ENCODE assay signal across 7 mouse cellular contexts in the genomic region with DNA sequence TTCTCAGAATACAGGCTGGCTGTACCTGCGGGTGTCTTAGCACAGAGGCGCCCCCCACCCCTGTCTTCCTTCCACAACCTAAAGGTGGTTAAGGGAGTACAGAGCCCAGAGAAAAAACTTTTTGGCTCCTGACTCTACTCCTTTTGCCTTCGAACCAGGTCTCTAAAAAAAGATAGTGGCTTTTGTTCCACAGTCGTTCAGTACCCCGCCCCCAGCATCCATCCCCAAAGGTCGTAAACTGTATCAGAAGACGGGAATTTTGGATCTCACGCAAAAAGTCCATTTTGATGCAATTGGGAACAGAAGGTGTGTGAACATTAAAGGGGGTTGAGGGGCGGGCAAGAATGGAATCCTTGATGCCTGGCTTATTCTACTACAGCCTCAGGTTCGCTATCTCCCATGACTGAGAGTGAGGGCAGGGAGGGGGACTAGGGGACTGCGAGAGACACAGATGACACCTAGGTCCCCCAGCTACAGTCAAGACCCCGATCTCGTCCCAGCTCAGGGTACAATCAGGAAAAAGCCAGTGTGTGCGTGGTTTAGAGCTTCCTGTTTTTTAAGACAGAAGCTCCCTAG. TPM values are rescaled to one million over a fixed set of nuclear protein-coding genes. Genes with fewer than 3 reads are reported as not detected.
A peak's percentile ranks its signal among the peaks of the same experiment; 100 is the strongest.
DNase-seq lines count a peak whose midpoint lies in the region; ATAC-seq and TF ChIP-seq lines count a peak whose summit lies in the region.

No protein-coding gene starts in this region.

- H3K4me1 ChIP-seq in lung, embryonic 16.5 days (replicated peaks; ENCODE audit: control insufficient read depth, insufficient read depth, low read length): peaks cover 14% of the 10 kb centered on the region
- H3K4me1 ChIP-seq in embryonic facial prominence, embryonic 15.5 days: peaks cover 5% of the 10 kb centered on the region; the same call in 1 of the 2 replicates
- H3K4me1 ChIP-seq in intestine, postnatal 0 days (replicated peaks; ENCODE audit: control insufficient read depth, insufficient read depth, low read length): no peaks in the 10 kb centered on the region
- H3K4me1 ChIP-seq in midbrain, postnatal 0 days (ENCODE audit: insufficient read depth, low read length): no peaks in the 10 kb centered on the region; the same call in 1 of the 2 replicates

- ATAC-seq in lung, embryonic 16.5 days (ENCODE audit: low read depth): no peak
- no peak; the same call in 1 of the 2 replicates for ATAC-seq in embryonic facial prominence, embryonic 15.5 days (ENCODE audit: insufficient number of reproducible peaks, low FRiP score, low TSS enrichment, low read depth)
- peak; percentile 0; the same call in 1 of the 2 replicates for ATAC-seq in intestine, postnatal 0 days
- peak; percentile 28 for ATAC-seq in midbrain, postnatal 0 days (ENCODE audit: low FRiP score)

- DNase-seq in lung, adult 18-20 months: no peak
- no peak for DNase-seq in midbrain, postnatal 0 days (ENCODE audit: low spot score)
- DNase-seq in adrenal gland, adult (ENCODE audit: inconsistent age in 2 of 2, low spot score in 1 of 2): no peak
- DNase-seq in adrenal gland, postnatal 14 days: no peak

- peak overlapping the region; percentile 65 for H3K4me2 ChIP-seq in lung, embryonic 16.5 days (ENCODE audit: low read depth, low read length)
- H3K4me2 ChIP-seq in embryonic facial prominence, embryonic 15.5 days (replicated peaks): peak overlapping the region; percentile 93
- peak overlapping the region; percentile 96 for H3K4me2 ChIP-seq in intestine, postnatal 0 days (replicated peaks; ENCODE audit: low read depth)
- H3K4me2 ChIP-seq in midbrain, postnatal 0 days (ENCODE audit: low read depth, low read length, poor library complexity, severe bottlenecking): peak overlapping the region; percentile 90

- H3K36me3 ChIP-seq in lung, embryonic 16.5 days (ENCODE audit: control insufficient read depth, insufficient read depth, low read length): no peaks in the 10 kb centered on the region
- H3K36me3 ChIP-seq in embryonic facial prominence, embryonic 15.5 days: no peaks in the 10 kb centered on the region
- H3K36me3 ChIP-seq in intestine, postnatal 0 days (ENCODE audit: control insufficient read depth, insufficient read depth): no peaks in the 10 kb centered on the region
- H3K36me3 ChIP-seq in midbrain, postnatal 0 days (ENCODE audit: insufficient read depth, low read length): no peaks in the 10 kb centered on the region

- TF ChIP-seq CTCF in intestine, postnatal 0 days (IDR thresholded peaks at IDR 0.05; ENCODE audit: low read depth): no peak
- TF ChIP-seq CTCF in midbrain, postnatal 0 days (IDR thresholded peaks at IDR 0.05): no peak

- no peaks in the 10 kb centered on the region for H3K27me3 ChIP-seq in lung, embryonic 16.5 days (ENCODE audit: control insufficient read depth, insufficient read depth, low read depth, low read length)
- H3K27me3 ChIP-seq in embryonic facial prominence, embryonic 15.5 days: no peaks in the 10 kb centered on the region
- H3K27me3 ChIP-seq in intestine, postnatal 0 days (replicated peaks; ENCODE audit: control insufficient read depth, insufficient read depth, low read length): no peaks in the 10 kb centered on the region
- no peaks in the 10 kb centered on the region for H3K27me3 ChIP-seq in midbrain, postnatal 0 days (ENCODE audit: insufficient read depth, low read length)

- H3K9me3 ChIP-seq in lung, embryonic 16.5 days (ENCODE audit: control insufficient read depth, low read length): no peaks in the 10 kb centered on the region
- H3K9me3 ChIP-seq in embryonic facial prominence, embryonic 15.5 days (replicated peaks): no peaks in the 10 kb centered on the region
- no peaks in the 10 kb centered on the region for H3K9me3 ChIP-seq in intestine, postnatal 0 days (ENCODE audit: control insufficient read depth)
- H3K9me3 ChIP-seq in midbrain, postnatal 0 days (ENCODE audit: low read length): no peaks in the 10 kb centered on the region

- H3K27ac ChIP-seq in lung, embryonic 16.5 days (ENCODE audit: low read length): peak overlapping the region; percentile 100
- peak overlapping the region; percentile 98 for H3K27ac ChIP-seq in embryonic facial prominence, embryonic 15.5 days (replicated peaks)
- H3K27ac ChIP-seq in intestine, postnatal 0 days (ENCODE audit: low read depth, low read length): peak overlapping the region; percentile 97
- peak overlapping the region; percentile 95 for H3K27ac ChIP-seq in midbrain, postnatal 0 days (ENCODE audit: low read depth, low read length)

- peak overlapping the region; percentile 89 for H3K4me3 ChIP-seq in lung, embryonic 16.5 days (ENCODE audit: low read length)
- H3K4me3 ChIP-seq in embryonic facial prominence, embryonic 15.5 days (replicated peaks): peak overlapping the region; percentile 76
- peak overlapping the region; percentile 83 for H3K4me3 ChIP-seq in intestine, postnatal 0 days (ENCODE audit: low read depth, low read length)
- peak overlapping the region; percentile 63 for H3K4me3 ChIP-seq in midbrain, postnatal 0 days (ENCODE audit: low read depth, low read length)

- WGBS in lung, embryonic 16.5 days: 2% methylated on average over 14 of the region's 14 CpGs
- 3% methylated on average over 14 of the region's 14 CpGs for WGBS in embryonic facial prominence, embryonic 15.5 days
- WGBS in intestine, postnatal 0 days: 2% methylated on average over 14 of the region's 14 CpGs
- 2% methylated on average over 13 of the region's 14 CpGs for WGBS in midbrain, postnatal 0 days

- H3K9ac ChIP-seq in lung, embryonic 16.5 days (ENCODE audit: low read length): peak overlapping the region; percentile 74
- peak overlapping the region; percentile 53 for H3K9ac ChIP-seq in embryonic facial prominence, embryonic 15.5 days
- H3K9ac ChIP-seq in intestine, postnatal 0 days (ENCODE audit: low read depth, low read length): peak overlapping the region; percentile 71
- peak overlapping the region; percentile 83 for H3K9ac ChIP-seq in midbrain, postnatal 0 days (replicated peaks; ENCODE audit: low read length, poor library complexity, severe bottlenecking)

RNA-seq across cellular contexts. Expression of a gene that starts 3.4 kb away (rescaled TPM):
- polyA plus RNA-seq in lung, embryonic 16.5 days (2015; fragmentation: Nextera tagmentation; extraction: Ambion mirVana): 8.5 and 9.6 TPM in 2 replicates
- 6.5 TPM in 2 replicates for polyA plus RNA-seq in embryonic facial prominence, embryonic 15.5 days (2015; fragmentation: Nextera tagmentation; extraction: Ambion mirVana)
- polyA plus RNA-seq in intestine, postnatal 0 days (2015; fragmentation: Nextera tagmentation; extraction: Ambion mirVana): 2.0 and 2.1 TPM in 2 replicates
- total RNA-seq in midbrain, postnatal 0 days (2014; rRNA removed): 17.8 and 20.2 TPM in 2 replicates
- polyA plus RNA-seq in midbrain, postnatal 0 days (2015; fragmentation: Nextera tagmentation; extraction: Ambion mirVana): 3.4 and 3.9 TPM in 2 replicates
- total RNA-seq in adrenal gland, postnatal 14 days (2021): 8.8 and 10.2 TPM in 2 replicates

Comparison
In these comparisons a context has a peak if more than half of its experiments do, and no peak if none do; other contexts are left out.
1. ATAC-seq: peak in intestine, postnatal 0 days (single experiment) and midbrain, postnatal 0 days (single experiment); none in lung, embryonic 16.5 days (single experiment) and embryonic facial prominence, embryonic 15.5 days (single experiment).
2. Peak in every context shown above with its lines, with median percentiles within 50 percentile points of each other: H3K27ac ChIP-seq, H3K4me2 ChIP-seq, H3K4me3 ChIP-seq and H3K9ac ChIP-seq.